Mouse (Mus musculus) heart, postnatal 25 days (tissue): ENCODE results near the gene Tspo2. TPM values are rescaled to one million over a fixed set of nuclear protein-coding genes. Genes with fewer than 3 reads are reported as not detected.
"Not testable (repeated sequence)": the region's sequence is repeated elsewhere in the genome, so short reads cannot be mapped to it uniquely, and the experiment has no call there.

ENCODE experiments used
- DNase-seq: peaks from one replicate; pipeline ENCODE4 v3.0.0; 2022; ENCODE audit warnings: low spot score
- intact Hi-C: fragments of 180-260 bp; cut with DNase I; formaldehyde crosslinking; loops from one replicate; pipeline ENCODE4 v1.15.1; 2025
- total RNA-seq, 2 experiments: library from RNA; stranded (reverse); gene quantifications; 2 replicates each; pipeline ENCODE4 v1.2.3; 2021

Gene Tspo2
- total RNA-seq, result 1 to 10 TPM in 1 of 2 experiments, under 1 TPM in 1; 0.91 to 1.2 TPM

DNA sequence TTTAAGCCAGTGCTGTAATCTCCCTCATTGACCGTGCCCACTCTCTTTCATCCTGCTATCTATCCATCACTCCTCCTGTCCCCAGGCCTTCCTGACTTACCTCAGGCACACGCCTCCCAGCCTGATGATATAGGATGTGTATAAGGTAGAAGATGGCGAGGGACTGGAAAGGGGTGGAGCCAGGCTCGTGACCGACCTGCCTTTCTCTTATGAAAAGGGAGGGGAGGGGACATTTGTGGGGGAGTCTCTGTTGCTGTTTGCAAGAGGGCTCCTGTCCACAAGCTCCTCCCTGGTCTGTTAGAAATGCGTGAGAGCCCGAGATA is at the start of gene Tspo2:
Tspo2 (minus strand) TSS at position 170 of the 323 bp plus-strand sequence.
- intact Hi-C loops, result no loop called here
- no peak for DNase-seq

DNA sequence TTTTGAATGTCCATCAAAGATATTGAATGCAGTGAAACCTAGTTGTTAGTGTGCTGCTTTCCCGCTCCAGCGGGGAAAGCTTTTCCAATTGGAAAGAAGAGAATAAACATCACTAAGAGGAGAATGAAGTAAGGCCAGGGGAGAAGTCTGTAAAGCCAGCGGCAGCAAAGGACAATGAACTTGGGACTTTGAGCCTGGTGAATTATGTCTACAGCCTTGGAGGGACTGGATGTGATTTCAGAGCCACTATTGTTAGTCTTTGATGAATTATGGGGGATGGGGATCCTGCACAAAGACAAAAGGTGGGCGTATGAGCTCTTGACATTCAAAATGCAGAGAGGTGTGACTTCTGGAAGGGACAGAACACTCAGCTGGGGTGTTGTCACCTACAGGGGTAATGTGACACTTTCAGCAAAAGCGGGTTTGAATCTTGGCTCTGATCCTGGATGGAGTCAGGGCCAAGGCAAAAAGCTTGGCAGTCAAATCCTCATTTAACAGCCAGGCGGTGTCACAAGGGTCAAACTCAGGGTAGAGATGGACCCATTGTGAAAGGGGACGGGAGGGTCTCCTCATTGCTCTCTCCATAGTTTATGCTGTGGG is 49.6 kb upstream of the Tspo2 start:
- DNase-seq, result no peak
- intact Hi-C loops, result no loop called here

GRCm38 (mm10) chr17:48497986-48498385 is 46.7 kb upstream of the Tspo2 start:
- no peak for DNase-seq
- intact Hi-C loops, result no loop called here

- intact Hi-C loops, result no loop called here
- no peak for DNase-seq
Measured at GRCm38 (mm10) chr17:48493986-48494385, 42.7 kb upstream of the Tspo2 start.

GRCm38 (mm10) chr17:48493582-48493981 is 42.3 kb upstream of the Tspo2 start:
- intact Hi-C loops, result no loop called here
- DNase-seq, result no peak

DNA sequence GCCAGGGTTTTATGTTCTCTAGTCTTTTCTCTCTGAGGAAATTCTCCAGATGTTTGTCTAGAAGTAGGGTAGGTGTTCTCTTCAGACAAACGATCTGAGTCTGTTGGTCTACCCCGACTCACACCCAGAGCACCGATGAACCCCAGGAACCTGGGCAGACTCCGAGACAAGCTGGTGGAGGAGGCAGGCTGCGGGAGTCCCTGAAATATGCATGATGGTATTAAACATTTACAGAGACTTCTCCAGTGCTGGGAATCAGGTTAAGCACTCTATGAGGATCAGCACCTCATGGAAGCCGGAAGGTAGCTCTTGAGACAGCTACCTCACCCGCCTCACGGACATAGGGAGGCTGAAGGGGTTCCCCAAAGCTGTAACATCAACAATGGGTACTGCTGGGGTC is 41.3 kb upstream of the Tspo2 start:
- DNase-seq, result no peak
- intact Hi-C loops, result no loop called here

- intact Hi-C loops, result no loop called here
- DNase-seq, result no peak
Measured at GRCm38 (mm10) chr17:48489466-48489865, 38.1 kb upstream of the Tspo2 start.

DNA sequence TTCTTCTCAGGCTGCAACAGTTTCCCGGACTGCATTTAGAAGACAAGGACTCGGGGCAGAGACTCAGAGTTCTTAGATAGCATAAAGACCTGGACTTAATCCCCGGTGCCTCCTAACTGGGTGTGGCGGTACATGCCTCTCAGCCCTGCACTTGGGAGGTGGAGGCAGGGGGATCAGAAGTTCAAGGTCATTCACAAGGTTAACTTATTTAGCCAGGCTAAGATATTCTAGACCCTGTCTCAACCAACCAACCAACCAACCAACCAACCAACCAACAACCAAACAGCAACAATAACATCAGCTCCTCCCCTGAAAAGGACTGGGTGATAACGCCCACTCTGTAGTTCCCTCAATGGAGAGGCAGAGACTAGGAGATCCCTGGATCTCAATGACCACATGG is 32.9 kb upstream of the Tspo2 start:
- DNase-seq, result no peak
- intact Hi-C loops, result no loop called here

- DNase-seq, result no peak
- intact Hi-C loops, result no loop called here
Measured at GRCm38 (mm10) chr17:48483764-48484163, 32.4 kb upstream of the Tspo2 start.

GRCm38 (mm10) chr17:48479952-48480351 is 28.6 kb upstream of the Tspo2 start:
- DNase-seq, result no peak
- intact Hi-C loops, result no loop called here

DNA sequence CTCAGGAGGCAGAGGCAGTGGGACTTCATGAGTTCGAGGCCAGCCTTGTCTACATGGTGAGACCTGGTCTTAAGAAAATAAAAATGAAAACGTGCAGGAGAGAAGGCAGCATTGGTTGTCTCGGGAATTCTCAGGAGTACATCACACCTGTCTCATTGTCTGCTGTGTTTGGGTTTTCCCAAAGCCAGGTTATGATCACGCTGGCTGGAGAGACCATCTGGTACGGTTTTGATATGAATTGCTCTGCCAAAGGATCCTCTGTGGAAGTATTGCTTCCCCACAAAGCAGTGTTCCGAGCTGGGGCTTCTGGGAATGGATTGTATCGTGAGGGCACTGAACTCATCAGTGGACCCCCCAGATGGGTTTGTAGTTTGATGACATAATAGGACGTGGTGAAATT is 24.1 kb upstream of the Tspo2 start:
- intact Hi-C loops, result no loop called here

DNA sequence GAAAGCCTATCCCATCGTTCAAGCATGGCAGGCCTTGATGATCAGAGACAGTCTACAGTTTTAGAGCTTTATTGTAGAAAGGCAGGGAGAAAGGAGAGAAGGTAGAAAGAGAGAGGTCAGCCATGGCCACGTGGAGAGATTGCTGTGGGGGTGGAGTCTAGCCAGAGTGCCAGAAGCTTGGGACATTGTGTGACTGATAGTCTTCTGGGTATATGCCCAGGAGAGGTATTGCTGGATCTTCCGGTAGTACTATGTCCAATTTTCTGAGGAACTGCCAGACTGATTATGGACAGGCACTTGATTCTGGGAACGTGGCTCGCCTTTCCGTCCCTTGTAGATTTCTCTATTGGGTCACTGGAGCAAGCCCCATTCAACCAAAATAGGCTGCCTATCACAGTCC is 23.0 kb upstream of the Tspo2 start:
- DNase-seq, intact Hi-C loops: not testable (repeated sequence)

More for the DNA sequence above, 24.1 kb upstream of the Tspo2 start:
- no peak for DNase-seq

GRCm38 (mm10) chr17:48467395-48468231 is 16.3 kb upstream of the Tspo2 start:
- intact Hi-C loops, result loop anchor here (1.0 to 10.0 kb wide), 4 partner anchors 50 to 935 kb away; no protein-coding TSS in a partner anchor
- peak; percentile 25 for DNase-seq

DNA sequence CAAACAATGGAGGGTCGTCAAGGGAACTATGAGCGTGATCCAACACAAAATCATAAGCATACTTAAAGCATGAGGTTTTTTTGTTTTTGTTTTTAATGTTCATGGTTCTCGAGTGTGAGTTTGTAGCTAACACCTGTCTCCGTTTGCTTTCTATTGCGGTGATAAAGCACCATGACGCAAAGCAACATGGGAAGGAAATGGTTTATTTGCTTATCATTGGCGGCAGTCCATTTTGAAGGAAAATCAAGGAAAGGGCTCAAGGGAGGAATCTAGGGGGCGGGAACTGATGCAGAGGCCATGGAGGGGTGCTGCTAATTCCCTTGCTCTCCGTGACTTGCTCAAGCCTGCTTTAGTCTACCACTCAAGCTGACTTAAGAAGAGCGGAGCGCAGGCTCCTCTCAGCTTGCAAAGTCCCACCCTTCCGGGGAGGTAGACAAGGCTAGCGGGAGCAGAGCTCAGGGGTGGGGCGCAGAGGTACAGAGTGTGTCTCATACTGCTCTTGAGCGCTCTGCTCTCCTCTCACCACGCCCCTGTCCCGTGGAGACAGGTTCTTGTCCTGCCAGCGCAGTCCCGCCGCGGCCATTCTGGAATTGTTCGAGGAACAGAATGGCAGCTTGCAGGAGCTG is 15.6 kb upstream of the Tspo2 start:
- no peak for DNase-seq
- intact Hi-C loops, result loop anchor here (1.0 to 10.0 kb wide), 4 partner anchors 50 to 935 kb away; no protein-coding TSS in a partner anchor

GRCm38 (mm10) chr17:48463391-48463790 is 12.1 kb upstream of the Tspo2 start:
- no peak for DNase-seq
- intact Hi-C loops, result loop anchor here (10.0 kb wide), 1 partner anchor 721 kb away; no protein-coding TSS in a partner anchor

- intact Hi-C loops, result loop anchor here (10.0 kb wide), 1 partner anchor 723 kb away; no protein-coding TSS in a partner anchor
- no peak for DNase-seq
Measured at GRCm38 (mm10) chr17:48462096-48462495, 10.8 kb upstream of the Tspo2 start.

- no peak for DNase-seq
- intact Hi-C loops, result no loop called here
Measured at GRCm38 (mm10) chr17:48457971-48458653, 6.8 kb upstream of the Tspo2 start.

- intact Hi-C loops, result no loop called here
- DNase-seq, result no peak
Measured at GRCm38 (mm10) chr17:48455955-48456354, 4.6 kb upstream of the Tspo2 start.

DNA sequence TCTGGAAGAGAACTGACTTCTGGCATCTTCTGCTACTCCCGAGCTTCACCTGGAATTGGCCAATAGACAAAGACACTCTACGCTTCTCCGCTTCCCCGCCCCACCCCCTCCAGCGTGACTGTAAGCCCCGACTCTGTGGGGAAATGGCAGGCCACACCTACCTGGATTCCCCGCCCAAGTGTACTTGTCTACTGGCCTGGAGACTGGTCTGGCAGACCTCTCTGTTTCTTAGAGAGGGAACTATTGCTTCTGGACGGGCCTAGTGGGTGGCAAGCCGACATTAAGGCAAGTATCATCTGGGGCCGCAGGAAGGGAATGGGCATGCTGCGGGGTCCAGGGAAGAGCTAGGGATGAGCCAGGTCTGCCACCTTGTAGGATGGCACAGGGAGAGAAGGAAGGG is 3.4 kb upstream of the Tspo2 start, which contains the start of gene Unc5cl:
Unc5cl (plus strand) TSS at position 214 of the 400 bp plus-strand sequence.
- no peak for DNase-seq
- intact Hi-C loops, result no loop called here

- intact Hi-C loops, result no loop called here
- DNase-seq, result no peak
Measured at GRCm38 (mm10) chr17:48454190-48454589, 2.9 kb upstream of the Tspo2 start.
